Comparison of ENCODE assay signal across 22 mouse cellular contexts in the genomic region with DNA sequence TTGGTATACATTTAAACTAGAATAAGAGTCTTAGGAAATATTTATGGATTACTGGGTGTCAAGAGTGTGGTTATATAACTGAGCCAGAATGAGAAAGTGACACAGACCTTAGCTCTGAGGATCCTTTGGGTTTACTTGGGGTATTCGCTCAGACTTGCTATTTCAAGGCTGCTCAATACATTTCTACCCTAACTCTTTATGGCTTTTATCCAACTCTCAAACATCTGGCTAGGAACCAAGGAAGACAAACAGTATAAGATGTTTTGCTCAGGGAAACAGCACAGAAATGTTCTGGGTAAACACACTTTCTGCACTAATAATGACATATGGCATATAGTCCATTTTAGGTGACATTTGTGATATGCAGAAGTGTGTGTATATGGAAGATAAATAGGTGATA.
DNase-seq lines count a peak whose midpoint lies in the region; ATAC-seq and TF ChIP-seq lines count a peak whose summit lies in the region.
"Had no signal": no experiment of that assay in that cellular context is flagged by ENCODE, and none has a peak within 500 bp of the region (broad histone marks: within the 10 kb centered on the region; RNA-seq: fewer than 3 reads in every experiment).

No protein-coding gene starts in this region.

- no peaks in the 10 kb centered on the region for H3K4me1 ChIP-seq in lung, embryonic 14.5 days (ENCODE audit: insufficient read depth)
- H3K4me1 ChIP-seq in midbrain, embryonic 16.5 days (ENCODE audit: control insufficient read depth, insufficient read depth, low read length): no peaks in the 10 kb centered on the region
- H3K4me1 ChIP-seq: embryonic facial prominence, embryonic 13.5 days; forebrain, embryonic 13.5 days; forebrain, embryonic 15.5 days had no signal

- no peak overlapping the region for H3K4me3 ChIP-seq in lung, embryonic 14.5 days (ENCODE audit: low read depth, low read length)
- H3K4me3 ChIP-seq in midbrain, embryonic 16.5 days (ENCODE audit: low read depth, low read length): no peak overlapping the region
- H3K4me3 ChIP-seq: embryonic facial prominence, embryonic 13.5 days; forebrain, embryonic 13.5 days; forebrain, embryonic 15.5 days had no signal

- no peak; the same call in 1 of the 2 replicates for ATAC-seq in lung, embryonic 14.5 days (ENCODE audit: insufficient read depth)
- ATAC-seq in midbrain, embryonic 16.5 days: no peak
- ATAC-seq: CD4-positive, CD25-positive, alpha-beta regulatory T cell, adult 4 months; forebrain, embryonic 13.5 days; forebrain, embryonic 15.5 days; forebrain, postnatal 0 days had no signal

- DNase-seq in lung, embryonic 14.5 days: peak; percentile 73
- DNase-seq in lung, adult 18-20 months: no peak
- DNase-seq in 3T3-L1 (ENCODE audit: low read depth, low spot score): peak; percentile 25
- peak; percentile 28 for DNase-seq in NIH3T3 (ENCODE audit: low read depth)
- no peak for DNase-seq in thymus, postnatal 36 days
- DNase-seq: adrenal gland, adult 8-10 months; adrenal gland, postnatal 14 days; adrenal gland, postnatal 36 days; B cell, adult 2 months; cerebellum, adult 11-12 months; cerebellum, adult 2 months; cerebellum, adult 9-10 months; cerebellum, postnatal 10 days; cerebellum, postnatal 25 days; forebrain, postnatal 0 days had no signal

- H3K27ac ChIP-seq in lung, embryonic 14.5 days (ENCODE audit: low read depth): no peak overlapping the region
- no peak overlapping the region for H3K27ac ChIP-seq in midbrain, embryonic 16.5 days (ENCODE audit: low read length)
- H3K27ac ChIP-seq: embryonic facial prominence, embryonic 13.5 days; forebrain, embryonic 13.5 days; forebrain, embryonic 15.5 days had no signal

- WGBS in lung, embryonic 14.5 days: 62% methylated on average over 1 of the region's 1 CpGs
- 91% methylated on average over 1 of the region's 1 CpGs for WGBS in midbrain, embryonic 16.5 days

- H3K4me2 ChIP-seq in lung, embryonic 14.5 days: no peak overlapping the region
- no peak overlapping the region for H3K4me2 ChIP-seq in midbrain, embryonic 16.5 days (ENCODE audit: low read length)
- H3K4me2 ChIP-seq: embryonic facial prominence, embryonic 13.5 days; forebrain, embryonic 13.5 days; forebrain, embryonic 15.5 days had no signal

- no peaks in the 10 kb centered on the region for H3K27me3 ChIP-seq in lung, embryonic 14.5 days (ENCODE audit: insufficient read depth, low read length)
- no peaks in the 10 kb centered on the region for H3K27me3 ChIP-seq in midbrain, embryonic 16.5 days (ENCODE audit: control insufficient read depth, insufficient read depth, low read depth, low read length)
- H3K27me3 ChIP-seq: CH12.LX; embryonic facial prominence, embryonic 13.5 days; forebrain, embryonic 13.5 days; forebrain, embryonic 15.5 days had no signal

- no peaks in the 10 kb centered on the region for H3K36me3 ChIP-seq in lung, embryonic 14.5 days (ENCODE audit: insufficient read depth)
- no peaks in the 10 kb centered on the region for H3K36me3 ChIP-seq in midbrain, embryonic 16.5 days (ENCODE audit: control insufficient read depth, insufficient read depth, low read length)
- H3K36me3 ChIP-seq: embryonic facial prominence, embryonic 13.5 days; forebrain, embryonic 15.5 days; G1E had no signal

- TF ChIP-seq CTCF in lung, embryonic 14.5 days (IDR thresholded peaks at IDR 0.05; ENCODE audit: low read depth): no peak

- H3K9ac ChIP-seq in lung, embryonic 14.5 days: no peak overlapping the region
- H3K9ac ChIP-seq in midbrain, embryonic 16.5 days (ENCODE audit: low read depth, low read length): no peak overlapping the region
- H3K9ac ChIP-seq: embryonic facial prominence, embryonic 13.5 days; forebrain, embryonic 13.5 days; forebrain, embryonic 15.5 days; forebrain, postnatal 0 days had no signal

- H3K9me3 ChIP-seq in lung, embryonic 14.5 days (ENCODE audit: low read depth, low read length): no peaks in the 10 kb centered on the region
- H3K9me3 ChIP-seq in midbrain, embryonic 16.5 days (replicated peaks; ENCODE audit: control insufficient read depth, low read length, poor library complexity, severe bottlenecking): no peaks in the 10 kb centered on the region
- H3K9me3 ChIP-seq: forebrain, embryonic 13.5 days; forebrain, embryonic 15.5 days had no signal

Comparison
In these comparisons a context has a peak if more than half of its experiments do, and no peak if none do; other contexts are left out.
1. DNase-seq: peak in lung, embryonic 14.5 days (single experiment), 3T3-L1 (single experiment) and NIH3T3 (single experiment); none in lung, adult 18-20 months (0 of 2) and thymus, postnatal 36 days (0 of 2).